Mouse (Mus musculus): ENCODE results near the gene Ttc39b. TPM values are rescaled to one million over a fixed set of nuclear protein-coding genes. Genes with fewer than 3 reads are reported as not detected.
A peak's percentile ranks its signal among the peaks of the same experiment; 100 is the strongest.

The Ttc39b gene
- polyA plus RNA-seq, 1 experiment from 2014 or later = 15.7 TPM

DNA sequence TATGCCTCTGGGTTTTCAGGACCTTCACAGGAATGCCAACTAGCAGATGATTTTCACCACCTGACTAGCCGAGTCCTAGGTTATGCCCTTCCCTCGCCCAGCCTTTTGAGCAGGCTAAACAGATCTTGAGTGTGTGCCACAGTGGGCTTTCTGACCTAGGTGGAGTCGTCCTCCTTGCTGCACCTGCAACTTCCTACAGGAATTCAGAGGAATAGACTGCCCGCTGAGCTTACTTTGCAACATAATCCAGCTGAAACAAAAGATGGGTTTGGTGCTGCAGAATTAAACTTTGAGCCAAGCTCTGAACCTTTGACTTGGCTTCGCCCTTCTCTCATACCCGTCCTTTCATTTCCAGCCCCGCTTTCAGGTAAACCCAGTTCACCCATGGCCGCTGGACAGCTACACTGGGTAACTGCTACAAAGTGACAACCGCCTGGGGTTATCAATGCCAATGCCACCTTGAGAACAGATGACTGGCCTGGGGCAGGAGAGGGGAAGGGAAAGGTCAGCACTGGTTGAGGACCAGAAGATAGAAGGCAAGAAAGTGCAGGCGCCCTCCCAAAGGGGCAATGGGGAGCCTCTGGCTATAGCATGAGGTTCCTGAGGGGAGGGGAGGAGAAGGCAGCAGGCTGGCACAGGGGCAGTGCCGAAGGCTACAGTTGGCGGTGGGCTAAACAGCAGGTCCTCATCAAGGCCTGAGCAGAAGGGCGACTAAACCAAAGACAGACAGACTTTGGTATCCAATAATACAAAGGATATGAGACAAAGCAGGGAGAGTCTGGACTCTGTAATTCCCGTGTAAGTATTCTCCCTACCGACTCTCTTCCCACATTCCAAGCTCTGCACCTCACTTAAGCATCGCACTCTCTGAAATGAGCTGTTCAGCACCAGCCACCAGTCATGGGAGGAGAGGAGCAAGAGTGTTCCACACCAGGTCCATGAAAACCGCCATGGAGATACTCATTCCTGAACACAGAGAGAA is 66.5 kb downstream of the Ttc39b start:
- no peaks in the 10 kb centered on the region for H3K9me3 ChIP-seq (ENCODE audit: control insufficient read depth, low read length)
- ATAC-seq (ENCODE audit: low FRiP score, low TSS enrichment) (no peak), DNase-seq (ENCODE audit: low spot score) (no peak)
- TF ChIP-seq EP300 (optimal IDR thresholded peaks at IDR 0.05) (no peak), CTCF (IDR thresholded peaks at IDR 0.05; ENCODE audit: low read depth) (no peak)
- WGBS = 75% methylated on average over 17 of the region's 17 CpGs
- no peak overlapping the region for H3K27ac ChIP-seq (replicated peaks)
- H3K4me2 ChIP-seq (replicated peaks; ENCODE audit: low read depth) = no peak overlapping the region
- no peaks in the 10 kb centered on the region for H3K27me3 ChIP-seq (ENCODE audit: control insufficient read depth, insufficient read depth, low read length)
- no peak overlapping the region for H3K4me3 ChIP-seq (ENCODE audit: low read depth, low read length)
- H3K9ac ChIP-seq (ENCODE audit: low read length) = no peak overlapping the region
- no peaks in the 10 kb centered on the region for H3K4me1 ChIP-seq (replicated peaks; ENCODE audit: control insufficient read depth, insufficient read depth)
- H3K36me3 ChIP-seq (ENCODE audit: control insufficient read depth, insufficient read depth, low read length) = no peaks in the 10 kb centered on the region

DNA sequence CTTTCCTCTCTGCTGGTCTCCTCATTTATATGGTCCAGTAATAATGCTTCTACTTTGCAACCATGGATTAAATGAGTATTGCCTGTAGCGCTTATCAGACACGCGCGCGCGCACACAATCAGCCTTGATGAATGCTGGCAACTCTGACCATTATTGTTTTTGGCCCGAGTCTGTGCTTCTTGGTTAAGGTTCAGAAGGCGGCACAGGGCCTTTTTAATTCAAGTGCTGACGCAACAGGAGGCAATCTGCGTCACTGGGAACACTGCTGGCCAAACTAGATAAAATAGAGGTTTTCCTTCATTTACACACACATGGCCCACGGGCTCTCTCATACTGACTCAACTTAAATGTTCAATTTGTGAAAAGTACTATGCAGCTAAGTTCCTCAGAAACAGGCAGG is 67.3 kb downstream of the Ttc39b start:
- ATAC-seq (ENCODE audit: low FRiP score, low TSS enrichment) = no peak
- H3K36me3 ChIP-seq (ENCODE audit: control insufficient read depth, insufficient read depth, low read length) = no peaks in the 10 kb centered on the region
- TF ChIP-seq EP300 (optimal IDR thresholded peaks at IDR 0.05) (no peak), CTCF (IDR thresholded peaks at IDR 0.05; ENCODE audit: low read depth) (no peak)
- H3K4me3 ChIP-seq (ENCODE audit: low read depth, low read length) = no peak overlapping the region
- no peak for DNase-seq (ENCODE audit: low spot score)
- H3K4me2 ChIP-seq (replicated peaks; ENCODE audit: low read depth) = no peak overlapping the region
- WGBS = 91% methylated on average over 11 of the region's 11 CpGs
- no peaks in the 10 kb centered on the region for H3K27me3 ChIP-seq (ENCODE audit: control insufficient read depth, insufficient read depth, low read length)
- H3K9me3 ChIP-seq (ENCODE audit: control insufficient read depth, low read length) = no peaks in the 10 kb centered on the region
- no peak overlapping the region for H3K27ac ChIP-seq (replicated peaks)
- H3K9ac ChIP-seq (ENCODE audit: low read length) = no peak overlapping the region
- no peaks in the 10 kb centered on the region for H3K4me1 ChIP-seq (replicated peaks; ENCODE audit: control insufficient read depth, insufficient read depth)

DNA sequence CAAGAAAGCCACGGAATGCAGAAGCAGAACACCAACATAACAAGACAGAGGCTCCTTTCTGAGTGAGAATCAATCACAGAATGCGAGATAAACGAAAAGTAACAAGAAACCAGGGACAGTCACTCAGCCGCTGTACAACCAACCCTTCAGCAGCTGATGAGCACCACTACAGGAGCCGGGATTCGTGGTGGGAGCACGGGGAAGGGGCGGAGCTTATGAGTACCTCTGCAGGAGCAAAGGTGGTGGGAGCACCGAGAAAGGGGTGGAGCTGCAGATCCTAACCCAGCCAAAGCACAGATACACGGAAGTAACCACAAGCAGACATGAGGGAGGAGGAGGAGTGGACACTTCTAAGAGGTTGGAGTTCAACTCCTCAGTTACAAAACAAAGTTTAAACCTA is 69.1 kb downstream of the Ttc39b start:
- Histone ChIP-seq H3K4me2 (replicated peaks; ENCODE audit: low read depth) (no peak overlapping the region), H3K36me3 (ENCODE audit: control insufficient read depth, insufficient read depth, low read length) (no peaks in the 10 kb centered on the region), H3K4me1 (replicated peaks; ENCODE audit: control insufficient read depth, insufficient read depth) (no peaks in the 10 kb centered on the region), H3K4me3 (ENCODE audit: low read depth, low read length) (no peak overlapping the region), H3K9me3 (ENCODE audit: control insufficient read depth, low read length) (no peaks in the 10 kb centered on the region), H3K27ac (replicated peaks) (no peak overlapping the region), H3K27me3 (ENCODE audit: control insufficient read depth, insufficient read depth, low read length) (no peaks in the 10 kb centered on the region), H3K9ac (ENCODE audit: low read length) (no peak overlapping the region)
- no peak for ATAC-seq (ENCODE audit: low FRiP score, low TSS enrichment)
- no peak for DNase-seq (ENCODE audit: low spot score)
- no peak for TF ChIP-seq CTCF (IDR thresholded peaks at IDR 0.05; ENCODE audit: low read depth)
- TF ChIP-seq EP300 (optimal IDR thresholded peaks at IDR 0.05) = no peak
- 85% methylated on average over 10 of the region's 10 CpGs for WGBS

DNA sequence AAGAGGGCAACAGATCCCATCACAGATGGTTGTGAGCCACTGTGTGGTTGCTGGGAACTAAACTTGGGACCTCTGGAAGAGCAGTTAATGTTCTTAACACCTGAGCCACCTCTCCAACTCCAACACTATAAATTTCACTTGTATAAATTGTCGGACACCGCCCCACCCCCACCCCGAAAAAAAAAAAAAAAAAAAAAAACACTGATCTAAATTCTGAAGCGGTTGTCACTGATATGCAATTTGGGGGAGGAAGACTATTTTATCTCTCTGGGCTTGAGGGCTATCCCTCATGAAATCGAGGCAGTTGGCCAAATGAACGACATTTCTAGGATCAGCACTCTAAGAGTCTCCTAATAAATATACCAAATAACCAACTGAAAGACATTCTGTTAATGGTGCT is 70.4 kb downstream of the Ttc39b start:
- Histone ChIP-seq H3K27me3 (ENCODE audit: control insufficient read depth, insufficient read depth, low read length) (no peaks in the 10 kb centered on the region), H3K4me2 (replicated peaks; ENCODE audit: low read depth) (no peak overlapping the region), H3K4me1 (replicated peaks; ENCODE audit: control insufficient read depth, insufficient read depth) (no peaks in the 10 kb centered on the region), H3K9ac (ENCODE audit: low read length) (no peak overlapping the region), H3K27ac (replicated peaks) (no peak overlapping the region), H3K36me3 (ENCODE audit: control insufficient read depth, insufficient read depth, low read length) (no peaks in the 10 kb centered on the region), H3K4me3 (ENCODE audit: low read depth, low read length) (no peak overlapping the region), H3K9me3 (ENCODE audit: control insufficient read depth, low read length) (no peaks in the 10 kb centered on the region)
- ATAC-seq (ENCODE audit: low FRiP score, low TSS enrichment) = no peak
- no peak for DNase-seq (ENCODE audit: low spot score)
- TF ChIP-seq EP300 (optimal IDR thresholded peaks at IDR 0.05) (no peak), CTCF (IDR thresholded peaks at IDR 0.05; ENCODE audit: low read depth) (peak; percentile 21; the same call in 1 of the 2 replicates)
- WGBS = 93% methylated on average over 6 of the region's 6 CpGs

DNA sequence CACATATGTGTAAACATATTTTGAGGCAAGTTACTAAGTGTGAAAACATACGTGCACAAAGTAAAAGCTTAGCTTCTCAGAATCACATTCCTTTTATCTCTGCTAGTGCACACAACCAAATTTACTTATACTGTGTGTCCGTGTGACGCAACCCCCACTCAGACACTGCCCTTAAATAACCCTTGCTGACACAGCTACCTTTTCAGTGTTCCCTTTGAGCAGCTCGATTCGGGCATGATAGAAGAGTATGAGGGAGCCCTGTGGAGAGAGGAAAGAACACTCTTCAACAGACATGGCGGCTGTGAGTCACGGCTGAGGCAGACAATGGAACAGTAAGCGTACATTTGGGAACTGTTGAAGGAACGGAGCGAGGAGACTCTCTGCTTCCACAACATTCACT is 80.3 kb downstream of the Ttc39b start:
- no peak overlapping the region for H3K27ac ChIP-seq (replicated peaks)
- no peaks in the 10 kb centered on the region for H3K27me3 ChIP-seq (ENCODE audit: control insufficient read depth, insufficient read depth, low read length)
- ATAC-seq (ENCODE audit: low FRiP score, low TSS enrichment) (no peak), DNase-seq (ENCODE audit: low spot score) (no peak)
- no peak overlapping the region for H3K4me2 ChIP-seq (replicated peaks; ENCODE audit: low read depth)
- no peak overlapping the region for H3K9ac ChIP-seq (ENCODE audit: low read length)
- no peaks in the 10 kb centered on the region for H3K9me3 ChIP-seq (ENCODE audit: control insufficient read depth, low read length)
- H3K36me3 ChIP-seq (ENCODE audit: control insufficient read depth, insufficient read depth, low read length) = peaks cover 6% of the 10 kb centered on the region
- H3K4me3 ChIP-seq (ENCODE audit: low read depth, low read length) = no peak overlapping the region
- 86% methylated on average over 10 of the region's 10 CpGs for WGBS
- H3K4me1 ChIP-seq (replicated peaks; ENCODE audit: control insufficient read depth, insufficient read depth) = no peaks in the 10 kb centered on the region
- TF ChIP-seq EP300 (optimal IDR thresholded peaks at IDR 0.05) (no peak), CTCF (IDR thresholded peaks at IDR 0.05; ENCODE audit: low read depth) (no peak)

DNA sequence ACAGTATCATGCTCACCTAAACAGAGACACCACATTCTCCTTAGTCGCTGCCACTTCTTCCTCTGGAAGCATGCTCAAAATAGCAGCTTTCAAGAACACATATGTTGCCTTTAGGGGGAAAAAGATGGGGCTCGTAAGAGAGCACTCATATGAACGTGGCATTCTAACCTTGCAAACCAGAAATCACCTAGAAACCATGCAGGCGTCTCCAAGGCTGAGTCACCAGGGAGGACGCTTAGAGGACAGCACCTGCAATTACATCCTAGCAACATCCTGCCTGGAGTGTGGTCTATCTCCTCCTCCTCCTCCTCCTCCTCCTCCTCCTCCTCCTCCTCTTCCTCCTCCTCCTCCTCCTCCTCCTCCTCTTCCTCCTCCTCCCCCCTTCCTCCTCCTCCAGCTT is 82.4 kb downstream of the Ttc39b start:
- Histone ChIP-seq H3K4me3 (ENCODE audit: low read depth, low read length) (no peak overlapping the region), H3K9ac (ENCODE audit: low read length) (no peak overlapping the region), H3K4me2 (replicated peaks; ENCODE audit: low read depth) (no peak overlapping the region), H3K27ac (replicated peaks) (no peak overlapping the region), H3K4me1 (replicated peaks; ENCODE audit: control insufficient read depth, insufficient read depth) (no peaks in the 10 kb centered on the region), H3K36me3 (ENCODE audit: control insufficient read depth, insufficient read depth, low read length) (peaks cover 6% of the 10 kb centered on the region), H3K27me3 (ENCODE audit: control insufficient read depth, insufficient read depth, low read length) (no peaks in the 10 kb centered on the region), H3K9me3 (ENCODE audit: control insufficient read depth, low read length) (no peaks in the 10 kb centered on the region)
- 62% methylated on average over 5 of the region's 5 CpGs for WGBS
- DNase-seq (ENCODE audit: low spot score) (no peak), ATAC-seq (ENCODE audit: low FRiP score, low TSS enrichment) (no peak)
- TF ChIP-seq CTCF (IDR thresholded peaks at IDR 0.05; ENCODE audit: low read depth) (no peak), EP300 (optimal IDR thresholded peaks at IDR 0.05) (no peak)

Measured in stomach, postnatal 0 days (tissue).